Mouse (Mus musculus) ovary, postnatal 10 days (tissue): ENCODE measurements around the gene Mertk.

Source experiments
- DNase-seq: peaks from one replicate; pipeline ENCODE4 v3.0.0; 2022; ENCODE audit warnings: low spot score

Gene Mertk

GRCm38 (mm10) chr2:128722106-128722710 lies 23.5 kb downstream of the Mertk start:
- no peak for DNase-seq

- DNase-seq, result no peak
Observed at GRCm38 (mm10) chr2:128726067-128726466, 27.3 kb downstream of the Mertk start.

- DNase-seq, result no peak
Observed at GRCm38 (mm10) chr2:128726626-128727025, 27.9 kb downstream of the Mertk start.

- no peak for DNase-seq
Observed at GRCm38 (mm10) chr2:128727552-128727951, 28.8 kb downstream of the Mertk start.

GRCm38 (mm10) chr2:128728066-128728465 lies 29.3 kb downstream of the Mertk start:
- no peak for DNase-seq

GRCm38 (mm10) chr2:128729141-128729540 lies 30.4 kb downstream of the Mertk start:
- no peak for DNase-seq

- no peak for DNase-seq
Observed at GRCm38 (mm10) chr2:128731514-128731913, 32.8 kb downstream of the Mertk start.

- DNase-seq, result no peak
Observed at GRCm38 (mm10) chr2:128731951-128732350, 33.2 kb downstream of the Mertk start.

GRCm38 (mm10) chr2:128735089-128735488 lies 36.3 kb downstream of the Mertk start:
- DNase-seq, result no peak

GRCm38 (mm10) chr2:128737051-128737450 lies 38.3 kb downstream of the Mertk start:
- no peak for DNase-seq

GRCm38 (mm10) chr2:128737796-128738195 lies 39.0 kb downstream of the Mertk start:
- DNase-seq, result no peak

GRCm38 (mm10) chr2:128738725-128739258 lies 40.0 kb downstream of the Mertk start:
- no peak for DNase-seq

- DNase-seq, result no peak
Observed at GRCm38 (mm10) chr2:128745879-128746620, 47.3 kb downstream of the Mertk start.

- no peak for DNase-seq
Observed at GRCm38 (mm10) chr2:128746621-128747151, 47.9 kb downstream of the Mertk start.

GRCm38 (mm10) chr2:128747433-128748028 lies 48.8 kb downstream of the Mertk start:
- DNase-seq, result no peak

- no peak for DNase-seq
Observed at GRCm38 (mm10) chr2:128748171-128748570, 49.4 kb downstream of the Mertk start.

GRCm38 (mm10) chr2:128751030-128751429 lies 52.3 kb downstream of the Mertk start:
- DNase-seq, result no peak

GRCm38 (mm10) chr2:128753295-128753873 lies 54.6 kb downstream of the Mertk start:
- DNase-seq, result no peak

- DNase-seq, result no peak
Observed at GRCm38 (mm10) chr2:128755149-128755691, 56.5 kb downstream of the Mertk start.

- DNase-seq, result no peak
Observed at GRCm38 (mm10) chr2:128758724-128759340, 60.1 kb downstream of the Mertk start.

- DNase-seq, result no peak
Observed at GRCm38 (mm10) chr2:128762008-128762407, 63.3 kb downstream of the Mertk start.

GRCm38 (mm10) chr2:128765787-128766186 lies 67.0 kb downstream of the Mertk start:
- DNase-seq, result no peak
